Mouse (Mus musculus) megakaryocyte-erythroid progenitor cell, adult 5 weeks (primary cell): ENCODE data around the gene Slc23a4. TPM values are rescaled to one million over a fixed set of nuclear protein-coding genes. Genes with fewer than 3 reads are reported as not detected.

Source experiments
- polyA plus RNA-seq: library from polyadenylated mRNA; stranded (reverse); fragments of >175 nt; gene quantifications from 2 replicates; pipeline ENCODE4 v1.2.3, GENCODE M21; 2012

Gene Slc23a4
- 0.19 and 0.39 TPM in 2 replicates for polyA plus RNA-seq

GRCm38 (mm10) chr6:34988081-34988761 lies at the start of gene Slc23a4:
Gene Slc23a4, minus strand, starts transcription at chr6:34988404.

DNA sequence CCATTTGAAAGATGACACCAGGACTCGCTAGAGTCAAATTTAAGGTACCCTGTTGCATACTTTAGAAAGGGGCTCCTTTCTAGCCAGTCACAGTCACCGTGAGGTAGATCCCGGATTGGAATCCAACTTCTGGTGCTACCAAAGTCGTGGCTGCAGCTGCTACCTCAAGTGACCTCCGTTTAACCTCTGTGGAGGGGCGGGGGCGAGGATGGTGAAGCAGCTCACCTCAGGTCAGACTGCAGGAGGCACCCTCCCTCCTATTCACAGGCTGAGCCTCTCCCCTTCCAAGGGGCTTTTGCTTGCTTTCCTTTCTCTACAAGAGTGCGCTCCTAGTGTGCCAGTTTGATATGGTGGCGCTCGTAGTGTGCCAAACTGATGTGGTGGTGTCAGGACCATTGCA lies 68.2 kb downstream of the Slc23a4 start, which contains the start of gene Stra8:
Gene Stra8, plus strand, starts transcription at position 208 of the 400 bp plus-strand sequence.

DNA sequence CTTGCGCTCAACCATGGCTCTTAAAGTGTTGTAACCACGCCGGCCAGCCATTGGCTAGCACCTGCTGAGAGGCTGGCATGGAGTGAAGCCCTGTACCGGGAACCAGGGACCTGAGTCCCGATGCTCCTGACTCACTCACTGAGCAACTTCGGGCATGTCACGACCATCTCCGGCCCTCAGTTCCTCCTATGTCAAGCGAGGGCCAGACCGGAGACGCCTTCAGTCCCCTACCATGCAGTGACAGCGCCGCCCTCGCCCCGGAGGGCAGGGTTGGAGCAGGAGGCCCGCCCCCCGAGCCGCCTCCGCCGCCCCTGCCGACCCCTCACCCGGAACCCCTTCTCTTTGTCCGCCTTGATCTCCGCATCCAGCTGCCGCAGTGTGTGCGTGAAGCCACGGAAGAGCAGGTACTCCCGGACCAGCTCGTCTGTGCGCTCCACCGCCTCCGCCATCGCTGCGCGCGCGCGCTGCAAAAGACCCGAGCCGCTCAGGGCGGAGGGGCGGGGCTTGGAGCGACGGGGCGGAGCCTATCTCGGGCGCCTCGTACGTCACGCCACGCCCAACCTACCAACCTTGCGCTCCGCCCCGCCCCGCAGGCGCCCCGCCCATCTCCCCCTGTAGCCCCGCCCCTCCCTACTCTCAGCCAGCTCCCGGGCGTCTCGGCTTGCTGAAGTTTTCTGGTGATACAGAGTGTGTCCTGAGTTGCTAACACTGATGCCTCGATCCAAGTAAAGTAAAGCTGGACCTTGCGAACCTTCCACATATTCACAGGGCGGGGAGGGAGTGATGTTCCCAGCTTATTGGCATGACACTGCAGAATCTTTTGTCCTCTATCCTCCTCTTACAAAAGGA lies 77.6 kb downstream of the Slc23a4 start, which contains the start of gene Wdr91:
Gene Wdr91, minus strand, starts transcription at position 506 of the 849 bp plus-strand sequence.

Other genes starting within 250 kb of the Slc23a4 start
- gene Agbl3, start 208.0 kb downstream of the Slc23a4 start, polyA plus RNA-seq: 1.2 and 1.5 TPM in 2 replicates
- gene Tmem140, start 125.3 kb downstream of the Slc23a4 start, polyA plus RNA-seq: 0.19 and 0.45 TPM in 2 replicates
- 7.3 and 7.7 TPM in 2 replicates for gene Cyren, start 110.3 kb downstream of the Slc23a4 start, polyA plus RNA-seq
- 30.8 and 35.7 TPM in 2 replicates for gene Wdr91, start 77.5 kb downstream of the Slc23a4 start, polyA plus RNA-seq
- gene Stra8, start 68.2 kb downstream of the Slc23a4 start, polyA plus RNA-seq: not detected in 2 replicates
- gene Cnot4, start 145.3 kb upstream of the Slc23a4 start, polyA plus RNA-seq: 4.2 and 5.4 TPM in 2 replicates
- gene Nup205, start 189.0 kb upstream of the Slc23a4 start, polyA plus RNA-seq: 4.2 and 4.8 TPM in 2 replicates